ENCODE assay signal across 11 mouse cellular contexts in the genomic region with DNA sequence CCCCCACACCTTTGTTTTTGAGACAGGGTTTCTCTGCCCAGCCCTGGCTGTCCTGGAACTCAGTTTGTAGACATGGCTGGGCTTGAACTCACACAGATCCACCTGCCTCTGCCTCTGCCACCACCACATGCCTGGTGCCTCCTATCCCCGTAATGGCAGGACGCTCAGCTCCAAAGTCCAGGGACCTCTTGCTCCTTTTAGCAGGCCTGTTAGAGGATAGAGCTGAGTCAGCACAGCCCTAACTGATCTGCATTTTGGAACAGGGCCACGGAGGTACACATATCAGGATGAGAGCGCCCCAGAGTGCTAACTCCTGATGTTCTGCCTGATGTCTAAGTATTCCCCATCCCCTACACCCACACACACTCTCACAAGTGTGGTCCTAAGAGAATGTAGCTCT. TPM values are rescaled to one million over a fixed set of nuclear protein-coding genes. Genes with fewer than 3 reads are reported as not detected.
DNase-seq lines count a peak whose midpoint lies in the region; ATAC-seq lines count a peak whose summit lies in the region.
"Had no signal": no experiment of that assay in that cellular context is flagged by ENCODE, and none has a peak within 500 bp of the region (broad histone marks: within the 10 kb centered on the region; RNA-seq: fewer than 3 reads in every experiment).

A gene (minus strand): TSS at position 392 of the 400 bp plus-strand sequence.

- H3K9me3 ChIP-seq in heart, embryonic 12.5 days (replicated peaks) = no peaks in the 10 kb centered on the region
- no peaks in the 10 kb centered on the region for H3K9me3 ChIP-seq in hindbrain, embryonic 12.5 days (replicated peaks)

- peak; percentile 39 for ATAC-seq in heart, embryonic 12.5 days (ENCODE audit: insufficient number of reproducible peaks, low FRiP score)
- peak; percentile 30 for ATAC-seq in megakaryocyte progenitor cell, adult 5-6 weeks (replicated peaks; ENCODE audit: poor library complexity)
- no peak for ATAC-seq in hindbrain, embryonic 12.5 days (ENCODE audit: low FRiP score)

- no peak within 1 kb of the TSS for H3K9ac ChIP-seq in heart, embryonic 12.5 days
- no peak within 1 kb of the TSS for H3K9ac ChIP-seq in hindbrain, embryonic 12.5 days

- peak within 1 kb of the TSS; percentile 30; the same call in 1 of the 2 replicates for H3K27ac ChIP-seq in heart, embryonic 12.5 days (ENCODE audit: poor library complexity, severe bottlenecking)
- no peak within 1 kb of the TSS for H3K27ac ChIP-seq in hindbrain, embryonic 12.5 days

- no peaks in the 10 kb centered on the region for H3K4me1 ChIP-seq in heart, embryonic 12.5 days (replicated peaks)
- H3K4me1 ChIP-seq in hindbrain, embryonic 12.5 days = no peaks in the 10 kb centered on the region

- H3K27me3 ChIP-seq in heart, embryonic 12.5 days (replicated peaks) = no peaks in the 10 kb centered on the region
- H3K27me3 ChIP-seq in hindbrain, embryonic 12.5 days = no peaks in the 10 kb centered on the region
- H3K27me3 ChIP-seq: CH12.LX had no signal

- intact Hi-C loops in heart, postnatal 10 days (cut with DNase I) = no loop called here

- DNase-seq in heart, postnatal 10 days = no peak
- DNase-seq in c-Kit-positive CD71-positive TER-119-positive erythroid progenitor cells, embryonic 14.5 days (ENCODE audit: low spot score) = peak; percentile 51
- no peak for DNase-seq in large intestine, adult 2 months (ENCODE audit: low read depth, low spot score)
- DNase-seq in embryo, embryonic 11 days = no peak
- no peak for DNase-seq in lung, postnatal 25 days (ENCODE audit: low spot score)
- DNase-seq: gastrocnemius, postnatal 36 days; retina, postnatal 1 day had no signal

- no peak within 1 kb of the TSS for H3K4me3 ChIP-seq in heart, embryonic 12.5 days
- no peak within 1 kb of the TSS for H3K4me3 ChIP-seq in hindbrain, embryonic 12.5 days

- H3K36me3 ChIP-seq in heart, embryonic 12.5 days = peaks cover 74% of the 10 kb centered on the region
- peaks cover 70% of the 10 kb centered on the region for H3K36me3 ChIP-seq in hindbrain, embryonic 12.5 days

- WGBS in heart, embryonic 12.5 days = 77% methylated on average over 4 of the region's 4 CpGs
- WGBS in large intestine, adult 2 months = 39% methylated on average over 4 of the region's 4 CpGs
- 89% methylated on average over 4 of the region's 4 CpGs for WGBS in hindbrain, embryonic 12.5 days

- H3K4me2 ChIP-seq in heart, embryonic 12.5 days = no peak within 1 kb of the TSS
- H3K4me2 ChIP-seq in hindbrain, embryonic 12.5 days (replicated peaks) = no peak within 1 kb of the TSS

RNA-seq across cellular contexts. Expression of the gene that starts here (rescaled TPM):
- 3.2 and 3.7 TPM in 2 replicates for polyA plus RNA-seq in heart, embryonic 12.5 days (2016; fragmentation: Nextera tagmentation; extraction: Ambion mirVana)
- total RNA-seq in heart, postnatal 10 days (2021) = 1 to 10 TPM; 6.2 to 6.6 TPM
- polyA plus RNA-seq in large intestine, adult 2 months (2012; rRNA removed) = 72.9 and 162 TPM in 2 replicates
- total RNA-seq in megakaryocyte progenitor cell, adult 5-6 weeks (2015) = 6.7 and 8.9 TPM in 2 replicates
- 15.2 and 22.4 TPM in 2 replicates for total RNA-seq in megakaryocyte progenitor cell, adult 5-6 weeks (2017)
- 3.2 and 3.5 TPM in 2 replicates for polyA plus RNA-seq in hindbrain, embryonic 12.5 days (2016; fragmentation: Nextera tagmentation; extraction: Ambion mirVana)

Comparison
In these comparisons a context has a peak if more than half of its experiments do, and no peak if none do; other contexts are left out.
1. RNA of the gene that starts here (polyA plus RNA-seq): 72.9 to 162 TPM in large intestine, adult 2 months; 3.2 to 3.5 TPM in hindbrain, embryonic 12.5 days and 3.2 to 3.7 TPM in heart, embryonic 12.5 days; every median in the first group is over 10 times any median in the second.